Mouse (Mus musculus) myocyte (in vitro differentiated cells): Measurements from ENCODE around the gene Trp53bp2. TPM values are rescaled to one million over a fixed set of nuclear protein-coding genes. Genes with fewer than 3 reads are reported as not detected.
A peak's percentile ranks its signal among the peaks of the same experiment; 100 is the strongest.

ENCODE experiments used
- H3K27me3 ChIP-seq: one replicate; pipeline ENCODE4 v1.6.1; 2011; ENCODE audit not compliant: control insufficient read depth, insufficient read depth, insufficient read length
- H3K36me3 ChIP-seq: one replicate; pipeline ENCODE4 v1.6.1; 2011; ENCODE audit not compliant: control insufficient read depth, insufficient read depth
- H3K4me2 ChIP-seq: one replicate; pipeline ENCODE4 v1.6.1; 2011; ENCODE audit warnings: low read depth, control low read depth
- H3K4me3 ChIP-seq: one replicate; pipeline ENCODE4 v1.5.1; 2011; ENCODE audit warnings: mild to moderate bottlenecking, control low read depth, moderate library complexity
- H3K79me2 ChIP-seq: one replicate; pipeline ENCODE4 v1.6.1; 2011; ENCODE audit not compliant: control insufficient read depth, insufficient read depth
- H3ac ChIP-seq: one replicate; pipeline ENCODE4 v1.6.1; 2011; ENCODE audit not compliant: control insufficient read depth, insufficient read length
- CEBPB ChIP-seq: IDR thresholded peaks from 2 replicates; pipeline ENCODE4 v1.6.1; 2011; ENCODE audit warnings: mild to moderate bottlenecking, moderate library complexity; ENCODE audit not compliant: poor library complexity, insufficient read depth, severe bottlenecking
- E2F4 ChIP-seq: IDR thresholded peaks from one replicate; pipeline ENCODE4 v1.6.1; 2011; ENCODE audit warnings: mild to moderate bottlenecking, control low read depth, moderate library complexity; ENCODE audit not compliant: insufficient read depth
- MAX ChIP-seq: IDR thresholded peaks from one replicate; pipeline ENCODE4 v1.6.1; 2011; ENCODE audit warnings: low read depth, mild to moderate bottlenecking, control low read depth
- MYOD1 ChIP-seq, 3 experiments: IDR thresholded peaks; one replicate each; pipeline ENCODE4 v1.6.1; 2011; ENCODE audit warnings: control low read depth in 2 of 3, low read depth in 2 of 3, mild to moderate bottlenecking in 2 of 3, moderate library complexity in 1 of 3; ENCODE audit not compliant: insufficient read length in 2 of 3, control insufficient read depth in 1 of 3
- MYOG ChIP-seq, 3 experiments: IDR thresholded peaks; one replicate each; pipeline ENCODE4 v1.6.1; 2011; ENCODE audit warnings: control low read depth in 2 of 3, low read depth in 2 of 3, mild to moderate bottlenecking in 2 of 3; ENCODE audit not compliant: insufficient read length in 2 of 3, control insufficient read depth in 1 of 3, insufficient read depth in 1 of 3
- POLR2A ChIP-seq: IDR thresholded peaks from one replicate; pipeline ENCODE4 v1.6.1; 2011; ENCODE audit warnings: low read depth, mild to moderate bottlenecking, control low read depth, moderate library complexity; ENCODE audit not compliant: insufficient read length
- POLR2AphosphoS2 ChIP-seq: IDR thresholded peaks from one replicate; pipeline ENCODE4 v1.6.1; 2011; ENCODE audit warnings: low read depth, control low read depth; ENCODE audit not compliant: insufficient read length
- REST ChIP-seq: IDR thresholded peaks from one replicate; pipeline ENCODE4 v1.6.1; 2011; ENCODE audit warnings: mild to moderate bottlenecking, control low read depth, moderate library complexity; ENCODE audit not compliant: insufficient read depth, insufficient read length
- SRF ChIP-seq: IDR thresholded peaks from one replicate; pipeline ENCODE4 v1.6.1; 2011; ENCODE audit warnings: low read depth; ENCODE audit not compliant: control insufficient read depth, insufficient read length
- TCF12 ChIP-seq: IDR thresholded peaks from one replicate; pipeline ENCODE4 v1.6.1; 2011; ENCODE audit warnings: mild to moderate bottlenecking, control low read depth; ENCODE audit not compliant: poor library complexity, insufficient read depth, severe bottlenecking
- TCF3 ChIP-seq: IDR thresholded peaks from one replicate; pipeline ENCODE4 v1.6.1; 2011; ENCODE audit warnings: low read depth, control low read depth; ENCODE audit not compliant: insufficient read length
- USF1 ChIP-seq: IDR thresholded peaks from one replicate; pipeline ENCODE4 v1.6.1; 2011; ENCODE audit warnings: low read depth, mild to moderate bottlenecking, control low read depth, moderate library complexity
- polyA plus RNA-seq: library from polyadenylated mRNA; unstranded; fragments of >200 nt; fragmentation: generic; extraction: Trizol; gene quantifications from one replicate; pipeline ENCODE4 v1.2.1, GENCODE M21; 2012; ENCODE audit warnings: missing spikeins

The Trp53bp2 gene
- 6.4 TPM for polyA plus RNA-seq

DNA sequence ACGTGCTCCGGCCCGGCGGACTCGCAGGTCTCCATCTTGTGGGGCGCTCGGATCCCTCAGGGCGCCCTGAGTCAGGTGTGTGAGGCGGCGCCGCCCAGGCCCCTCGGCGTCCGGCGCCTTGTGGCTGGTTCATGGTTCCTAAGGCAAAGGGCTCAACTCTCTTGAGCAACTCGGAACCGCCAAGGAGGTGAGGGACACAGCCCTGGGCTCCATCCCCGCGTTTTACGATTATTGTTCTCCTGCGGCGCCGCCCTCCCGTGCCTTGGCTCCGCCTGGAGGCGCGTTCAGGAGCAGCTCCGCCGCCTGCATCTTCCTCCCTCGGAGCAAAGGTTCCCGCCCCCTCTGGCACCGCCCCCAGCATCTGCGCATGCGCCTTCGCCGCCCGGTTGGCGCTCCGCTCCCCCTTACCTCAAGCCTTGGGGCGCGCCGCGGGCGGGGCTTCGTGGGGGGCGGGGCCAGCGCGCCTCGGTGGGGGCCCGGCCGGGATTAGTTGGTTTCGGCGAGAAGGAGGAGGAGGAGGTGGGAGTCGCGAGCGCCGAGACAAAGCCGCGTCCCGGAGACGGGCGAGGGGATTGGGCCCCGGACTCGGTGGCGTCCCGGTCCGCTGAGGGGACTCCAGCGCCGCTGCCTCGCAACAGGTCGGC is at the start of gene Trp53bp2:
Trp53bp2 (plus strand) TSS at position 489 of the 644 bp plus-strand sequence.
- Histone ChIP-seq H3ac (peak within 1 kb of the TSS; percentile 68), H3K4me2 (peak within 1 kb of the TSS; percentile 97), H3K79me2 (peaks cover 41% of the 10 kb centered on the region), H3K27me3 (no peaks in the 10 kb centered on the region), H3K4me3 (peak within 1 kb of the TSS; percentile 43), H3K36me3 (no peaks in the 10 kb centered on the region)
- TF ChIP-seq MYOD1 (IDR thresholded peaks at IDR 0.05; ENCODE audit: control insufficient read depth in 1 of 3, insufficient read length in 2 of 3, low read depth in 2 of 3) = no peak
- no peak for TF ChIP-seq MAX
- no peak for TF ChIP-seq USF1
- TF ChIP-seq MYOG (IDR thresholded peaks at IDR 0.05; ENCODE audit: control insufficient read depth in 1 of 3, insufficient read depth in 1 of 3, insufficient read length in 2 of 3, low read depth in 2 of 3) = no peak
- peak; percentile 78 for TF ChIP-seq POLR2A
- TF ChIP-seq REST = no peak
- no peak for TF ChIP-seq TCF12
- no peak for TF ChIP-seq E2F4
- TF ChIP-seq TCF3 = no peak
- TF ChIP-seq POLR2AphosphoS2 = peak; percentile 76
- TF ChIP-seq SRF = no peak
- no peak for TF ChIP-seq CEBPB

DNA sequence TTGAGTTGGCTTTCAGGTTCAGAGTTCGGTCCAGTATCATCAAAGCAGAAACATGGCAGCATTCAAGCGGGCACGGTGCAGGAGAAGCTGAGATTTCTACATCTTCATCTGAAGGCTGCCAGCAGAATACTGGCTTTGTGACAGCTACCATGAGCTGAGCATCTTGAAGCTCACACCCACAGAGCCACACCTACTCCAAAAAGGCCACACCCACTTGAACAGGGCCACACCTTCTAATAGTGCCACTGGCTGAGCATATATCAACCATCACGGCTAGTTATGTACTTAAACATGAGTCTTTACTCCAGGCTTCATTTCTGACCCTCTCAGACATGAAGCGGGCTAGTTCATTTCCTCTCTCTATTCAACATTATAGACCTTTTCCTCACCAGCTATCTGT is 46.3 kb upstream of the Trp53bp2 start:
- Histone ChIP-seq H3K4me2 (peak overlapping the region; percentile 73), H3K4me3 (no peak overlapping the region), H3ac (no peak overlapping the region), H3K27me3 (no peaks in the 10 kb centered on the region), H3K79me2 (no peaks in the 10 kb centered on the region), H3K36me3 (no peaks in the 10 kb centered on the region)
- no peak for TF ChIP-seq MYOD1 (IDR thresholded peaks at IDR 0.05; ENCODE audit: control insufficient read depth in 1 of 3, insufficient read length in 2 of 3, low read depth in 2 of 3)
- TF ChIP-seq MYOG (IDR thresholded peaks at IDR 0.05; ENCODE audit: control insufficient read depth in 1 of 3, insufficient read depth in 1 of 3, insufficient read length in 2 of 3, low read depth in 2 of 3) = no peak
- TF ChIP-seq REST = no peak
- TF ChIP-seq TCF3 = no peak
- no peak for TF ChIP-seq POLR2AphosphoS2
- TF ChIP-seq E2F4 = no peak
- no peak for TF ChIP-seq TCF12
- no peak for TF ChIP-seq POLR2A
- no peak for TF ChIP-seq CEBPB
- TF ChIP-seq USF1 = no peak

DNA sequence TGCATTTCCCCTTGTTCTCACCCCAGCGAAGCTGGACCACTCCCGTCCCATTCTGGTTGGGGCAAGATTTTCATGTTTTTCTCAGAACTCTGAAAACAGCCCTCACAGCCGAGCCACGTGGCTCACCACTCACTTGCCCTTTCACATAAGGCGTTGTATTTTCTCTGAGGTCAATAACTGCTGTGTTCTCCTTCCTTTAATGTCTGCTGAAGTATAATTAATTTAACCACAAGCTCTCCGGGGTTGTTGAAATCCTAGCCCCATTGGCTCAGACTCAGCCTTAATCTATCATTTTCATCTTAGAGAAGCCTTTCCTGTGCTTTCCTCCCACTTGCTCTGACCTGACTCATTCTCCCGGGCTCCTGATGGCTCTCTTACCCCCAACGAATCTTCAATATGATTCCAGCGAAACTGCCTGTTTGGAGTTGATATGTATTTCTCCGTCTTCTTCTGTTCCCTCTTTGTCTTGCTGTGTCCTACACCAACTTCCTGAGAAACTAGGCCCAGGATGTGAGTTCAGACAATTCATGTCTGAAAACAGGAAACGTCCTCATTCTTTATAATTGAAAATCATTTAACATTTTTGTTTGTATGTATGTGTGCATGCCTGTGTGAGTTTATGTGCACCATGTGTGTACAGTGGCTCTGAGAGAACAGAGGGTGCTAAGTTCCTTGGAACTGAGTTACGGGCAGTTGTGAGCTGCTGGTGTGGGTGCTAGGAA is 45.1 kb upstream of the Trp53bp2 start:
- H3K79me2 ChIP-seq = no peaks in the 10 kb centered on the region
- no peak overlapping the region for H3ac ChIP-seq
- H3K4me3 ChIP-seq = no peak overlapping the region
- H3K27me3 ChIP-seq = no peaks in the 10 kb centered on the region
- H3K4me2 ChIP-seq = peak overlapping the region; percentile 73
- TF ChIP-seq TCF12 = no peak
- no peak for TF ChIP-seq CEBPB
- no peak for TF ChIP-seq MYOG (IDR thresholded peaks at IDR 0.05; ENCODE audit: control insufficient read depth in 1 of 3, insufficient read depth in 1 of 3, insufficient read length in 2 of 3, low read depth in 2 of 3)
- peak; percentile 61 for TF ChIP-seq USF1
- no peak for TF ChIP-seq E2F4
- no peak for TF ChIP-seq TCF3
- H3K36me3 ChIP-seq = no peaks in the 10 kb centered on the region

DNA sequence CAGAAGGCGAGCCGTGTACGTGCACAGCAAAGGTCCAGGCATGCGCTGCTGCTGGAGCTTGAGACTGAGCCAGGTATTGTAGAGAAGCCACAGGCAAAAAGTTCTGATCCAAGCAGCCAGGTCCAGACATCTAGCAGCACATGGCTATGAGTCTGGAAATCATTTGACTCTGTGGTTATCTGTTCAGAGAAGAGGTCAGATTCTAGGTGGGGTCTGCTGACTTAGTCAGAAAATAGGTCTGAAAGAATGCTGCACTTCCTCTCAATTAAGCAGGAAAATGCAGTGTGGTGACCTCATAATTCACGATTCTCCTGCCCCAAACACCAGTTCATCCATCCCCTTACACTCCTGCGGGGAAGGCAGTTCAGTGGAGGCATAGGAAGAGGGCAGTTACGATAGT is 40.7 kb upstream of the Trp53bp2 start:
- Histone ChIP-seq H3K79me2 (no peaks in the 10 kb centered on the region), H3K36me3 (no peaks in the 10 kb centered on the region), H3K4me3 (peak overlapping the region; percentile 5), H3ac (no peak overlapping the region), H3K4me2 (peak overlapping the region; percentile 91), H3K27me3 (no peaks in the 10 kb centered on the region)
- TF ChIP-seq TCF12 = no peak
- TF ChIP-seq MYOD1 (IDR thresholded peaks at IDR 0.05; ENCODE audit: control insufficient read depth in 1 of 3, insufficient read length in 2 of 3, low read depth in 2 of 3) = no peak
- no peak for TF ChIP-seq USF1
- no peak for TF ChIP-seq CEBPB
- TF ChIP-seq POLR2A = no peak
- TF ChIP-seq SRF = no peak
- TF ChIP-seq POLR2AphosphoS2 = no peak

DNA sequence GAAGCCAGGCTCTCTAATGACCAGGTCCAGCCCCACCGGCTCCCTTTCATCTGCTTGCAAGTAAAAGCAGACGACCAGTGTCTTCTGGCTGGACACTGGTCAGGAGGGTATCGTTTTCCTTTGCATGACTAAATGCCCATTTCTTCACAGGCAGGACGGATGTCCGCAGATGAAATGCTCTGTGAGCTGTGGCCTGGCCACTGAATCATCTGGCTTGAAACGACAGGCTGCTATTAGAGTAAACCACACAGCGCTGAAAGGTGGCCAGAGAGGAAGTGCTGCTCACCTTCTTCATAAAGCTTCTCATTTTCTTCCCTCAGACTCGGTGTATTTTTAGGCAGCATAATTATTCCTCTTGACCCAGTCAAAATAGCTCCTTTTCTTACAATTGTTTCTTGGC is 40.2 kb upstream of the Trp53bp2 start:
- no peak for TF ChIP-seq MAX
- TF ChIP-seq TCF12 = no peak
- no peak for TF ChIP-seq E2F4
- no peak for TF ChIP-seq USF1
- peak; percentile 52; the same call in 1 of the 2 replicates for TF ChIP-seq CEBPB
- TF ChIP-seq TCF3 = no peak
- no peak for TF ChIP-seq POLR2AphosphoS2
- no peaks in the 10 kb centered on the region for H3K79me2 ChIP-seq
- no peaks in the 10 kb centered on the region for H3K36me3 ChIP-seq
- H3ac ChIP-seq = no peak overlapping the region
- H3K27me3 ChIP-seq = no peaks in the 10 kb centered on the region
- peak overlapping the region; percentile 91 for H3K4me2 ChIP-seq
- peak overlapping the region; percentile 5 for H3K4me3 ChIP-seq
